Mouse (Mus musculus): ENCODE measurements around the gene Ilf3.

GRCm38 (mm10) chr9:21335391-21335790 is 32.3 kb upstream of the Ilf3 start:
- no peak for TF ChIP-seq FLI1 (IDR thresholded peaks at IDR 0.05; ENCODE audit: low read length)
- no peak for TF ChIP-seq GATA1 (IDR thresholded peaks at IDR 0.05; ENCODE audit: borderline replicate concordance, low read length)

Measured in megakaryocyte, embryonic 14.5 days (primary cell).